Mouse (Mus musculus): ENCODE measurements around the gene Emilin1. TPM values are rescaled to one million over a fixed set of nuclear protein-coding genes. Genes with fewer than 3 reads are reported as not detected.

The Emilin1 gene
- polyA plus RNA-seq, 1 experiment from 2014 or later: 85.6 TPM

- ATAC-seq (ENCODE audit: low FRiP score, low TSS enrichment) (no peak), DNase-seq (ENCODE audit: low spot score) (no peak)
- peaks cover 9% of the 10 kb centered on the region for H3K36me3 ChIP-seq (ENCODE audit: control insufficient read depth, insufficient read depth, low read length)
- H3K27me3 ChIP-seq (ENCODE audit: control insufficient read depth, insufficient read depth, low read length): no peaks in the 10 kb centered on the region
- H3K9me3 ChIP-seq (ENCODE audit: control insufficient read depth, low read length): no peaks in the 10 kb centered on the region
- H3K4me2 ChIP-seq (replicated peaks; ENCODE audit: low read depth): 0 out of 2 replicates have a peak overlapping the region, but pooled peaks have one; percentile 17
- no peak overlapping the region for H3K4me3 ChIP-seq (ENCODE audit: low read depth, low read length)
- H3K27ac ChIP-seq (replicated peaks): peak overlapping the region; percentile 96
- no peak overlapping the region for H3K9ac ChIP-seq (ENCODE audit: low read length)
- WGBS: 19% methylated on average over 7 of the region's 7 CpGs
- TF ChIP-seq EP300 (optimal IDR thresholded peaks at IDR 0.05) (no peak), CTCF (IDR thresholded peaks at IDR 0.05; ENCODE audit: low read depth) (no peak)
- peaks cover 18% of the 10 kb centered on the region for H3K4me1 ChIP-seq (replicated peaks; ENCODE audit: control insufficient read depth, insufficient read depth)
Observed at GRCm38 (mm10) chr5:30909300-30909659, 3.9 kb upstream of the Emilin1 start.

GRCm38 (mm10) chr5:30909863-30910262 lies 3.3 kb upstream of the Emilin1 start:
- 80% methylated on average over 7 of the region's 7 CpGs for WGBS
- Histone ChIP-seq H3K4me3 (ENCODE audit: low read depth, low read length) (no peak overlapping the region), H3K4me2 (replicated peaks; ENCODE audit: low read depth) (no peak overlapping the region), H3K36me3 (ENCODE audit: control insufficient read depth, insufficient read depth, low read length) (peaks cover 5% of the 10 kb centered on the region; the same call in 1 of the 2 replicates), H3K9ac (ENCODE audit: low read length) (no peak overlapping the region), H3K9me3 (ENCODE audit: control insufficient read depth, low read length) (no peaks in the 10 kb centered on the region), H3K27me3 (ENCODE audit: control insufficient read depth, insufficient read depth, low read length) (no peaks in the 10 kb centered on the region), H3K4me1 (replicated peaks; ENCODE audit: control insufficient read depth, insufficient read depth) (peaks cover 18% of the 10 kb centered on the region), H3K27ac (replicated peaks) (peak overlapping the region; percentile 96)
- ATAC-seq (ENCODE audit: low FRiP score, low TSS enrichment) (no peak), DNase-seq (ENCODE audit: low spot score) (no peak)
- TF ChIP-seq CTCF (IDR thresholded peaks at IDR 0.05; ENCODE audit: low read depth) (no peak), EP300 (optimal IDR thresholded peaks at IDR 0.05) (no peak)

GRCm38 (mm10) chr5:30910481-30910880 lies 2.7 kb upstream of the Emilin1 start:
- H3K27me3 ChIP-seq (ENCODE audit: control insufficient read depth, insufficient read depth, low read length): no peaks in the 10 kb centered on the region
- H3K36me3 ChIP-seq (ENCODE audit: control insufficient read depth, insufficient read depth, low read length): no peaks in the 10 kb centered on the region
- ATAC-seq (ENCODE audit: low FRiP score, low TSS enrichment): no peak
- TF ChIP-seq EP300 (optimal IDR thresholded peaks at IDR 0.05) (no peak), CTCF (IDR thresholded peaks at IDR 0.05; ENCODE audit: low read depth) (no peak)
- H3K4me2 ChIP-seq (replicated peaks; ENCODE audit: low read depth): no peak overlapping the region
- H3K4me3 ChIP-seq (ENCODE audit: low read depth, low read length): no peak overlapping the region
- DNase-seq (ENCODE audit: low spot score): no peak
- H3K4me1 ChIP-seq (replicated peaks; ENCODE audit: control insufficient read depth, insufficient read depth): peaks cover 18% of the 10 kb centered on the region
- H3K27ac ChIP-seq (replicated peaks): no peak overlapping the region
- H3K9ac ChIP-seq (ENCODE audit: low read length): no peak overlapping the region
- no peaks in the 10 kb centered on the region for H3K9me3 ChIP-seq (ENCODE audit: control insufficient read depth, low read length)

GRCm38 (mm10) chr5:30912156-30912555 lies 1.0 kb upstream of the Emilin1 start:
- Histone ChIP-seq H3K27ac (replicated peaks) (peak overlapping the region; percentile 92), H3K36me3 (ENCODE audit: control insufficient read depth, insufficient read depth, low read length) (peaks cover 2% of the 10 kb centered on the region; the same call in 1 of the 2 replicates), H3K4me2 (replicated peaks; ENCODE audit: low read depth) (no peak overlapping the region), H3K27me3 (ENCODE audit: control insufficient read depth, insufficient read depth, low read length) (no peaks in the 10 kb centered on the region), H3K4me3 (ENCODE audit: low read depth, low read length) (no peak overlapping the region), H3K4me1 (replicated peaks; ENCODE audit: control insufficient read depth, insufficient read depth) (peaks cover 14% of the 10 kb centered on the region), H3K9me3 (ENCODE audit: control insufficient read depth, low read length) (no peaks in the 10 kb centered on the region), H3K9ac (ENCODE audit: low read length) (0 out of 2 replicates have a peak overlapping the region, but pooled peaks have one; percentile 9)
- TF ChIP-seq CTCF (IDR thresholded peaks at IDR 0.05; ENCODE audit: low read depth): no peak
- TF ChIP-seq EP300 (optimal IDR thresholded peaks at IDR 0.05): no peak
- ATAC-seq (ENCODE audit: low FRiP score, low TSS enrichment) (no peak), DNase-seq (ENCODE audit: low spot score) (no peak)
- WGBS: 50% methylated on average over 5 of the region's 5 CpGs

- peak overlapping the region; percentile 43 for H3K4me3 ChIP-seq (ENCODE audit: low read depth, low read length)
- H3K36me3 ChIP-seq (ENCODE audit: control insufficient read depth, insufficient read depth, low read length): peaks cover 15% of the 10 kb centered on the region
- H3K27ac ChIP-seq (replicated peaks): peak overlapping the region; percentile 92
- peak overlapping the region; percentile 67 for H3K9ac ChIP-seq (ENCODE audit: low read length)
- no peaks in the 10 kb centered on the region for H3K27me3 ChIP-seq (ENCODE audit: control insufficient read depth, insufficient read depth, low read length)
- 35% methylated on average over 7 of the region's 7 CpGs for WGBS
- no peak for TF ChIP-seq CTCF (IDR thresholded peaks at IDR 0.05; ENCODE audit: low read depth)
- TF ChIP-seq EP300 (optimal IDR thresholded peaks at IDR 0.05): no peak
- ATAC-seq (ENCODE audit: low FRiP score, low TSS enrichment): no peak
- no peaks in the 10 kb centered on the region for H3K9me3 ChIP-seq (ENCODE audit: control insufficient read depth, low read length)
- H3K4me1 ChIP-seq (replicated peaks; ENCODE audit: control insufficient read depth, insufficient read depth): peaks cover 9% of the 10 kb centered on the region
- DNase-seq (ENCODE audit: low spot score): no peak
- H3K4me2 ChIP-seq (replicated peaks; ENCODE audit: low read depth): peak overlapping the region; percentile 75
Observed at GRCm38 (mm10) chr5:30914101-30914635, 966 bp downstream of the Emilin1 start.

- peak overlapping the region; percentile 67 for H3K9ac ChIP-seq (ENCODE audit: low read length)
Observed at GRCm38 (mm10) chr5:30914849-30915248, 1.6 kb downstream of the Emilin1 start.

More at GRCm38 (mm10) chr5:30914849-30915248, 1.6 kb downstream of the Emilin1 start:
- 31% methylated on average over 6 of the region's 6 CpGs for WGBS
- DNase-seq (ENCODE audit: low spot score): no peak
- Histone ChIP-seq H3K36me3 (ENCODE audit: control insufficient read depth, insufficient read depth, low read length) (peaks cover 16% of the 10 kb centered on the region), H3K4me3 (ENCODE audit: low read depth, low read length) (peak overlapping the region; percentile 43), H3K4me2 (replicated peaks; ENCODE audit: low read depth) (peak overlapping the region; percentile 75), H3K27ac (replicated peaks) (peak overlapping the region; percentile 92), H3K4me1 (replicated peaks; ENCODE audit: control insufficient read depth, insufficient read depth) (peaks cover 8% of the 10 kb centered on the region), H3K9me3 (ENCODE audit: control insufficient read depth, low read length) (no peaks in the 10 kb centered on the region), H3K27me3 (ENCODE audit: control insufficient read depth, insufficient read depth, low read length) (no peaks in the 10 kb centered on the region)
- no peak for ATAC-seq (ENCODE audit: low FRiP score, low TSS enrichment)
- TF ChIP-seq CTCF (IDR thresholded peaks at IDR 0.05; ENCODE audit: low read depth) (no peak), EP300 (optimal IDR thresholded peaks at IDR 0.05) (no peak)
